Mouse (Mus musculus): ENCODE measurements around the gene Tmub1. TPM values are rescaled to one million over a fixed set of nuclear protein-coding genes. Genes with fewer than 3 reads are reported as not detected.

Gene Tmub1
- polyA plus RNA-seq, 1 experiment from 2014 or later: 38.4 TPM

DNA sequence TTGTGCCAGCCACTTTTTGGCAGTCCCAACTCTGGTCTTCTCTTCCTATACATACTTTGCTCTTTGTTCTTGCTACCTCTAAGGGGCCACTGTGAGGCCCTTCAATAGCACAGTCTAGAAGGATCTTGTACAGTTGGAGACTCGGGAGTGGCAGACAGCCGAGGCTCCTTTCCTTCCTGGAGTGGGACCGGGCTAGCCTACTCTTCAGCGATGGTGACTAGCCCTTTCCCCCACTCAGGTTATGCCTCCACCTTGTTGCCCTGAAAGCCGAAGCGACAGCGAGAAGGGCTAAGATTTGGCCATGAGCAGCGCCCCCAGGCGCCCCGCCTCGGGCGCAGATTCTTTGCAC, 20.4 kb downstream of the Tmub1 start:
- Histone ChIP-seq H3K4me3 (peak overlapping the region; percentile 79), H3K36me3 (peaks cover 31% of the 10 kb centered on the region), H3K9me3 (no peaks in the 10 kb centered on the region), H3K27me3 (ENCODE audit: insufficient read depth, poor library complexity, severe bottlenecking) (peaks cover 23% of the 10 kb centered on the region), H3K27ac (peak overlapping the region; percentile 92; the same call in 1 of the 2 replicates), H3K4me1 (replicated peaks) (peaks cover 65% of the 10 kb centered on the region)
- WGBS: 9% methylated on average over 12 of the region's 12 CpGs
- no peak for DNase-seq (ENCODE audit: low spot score)

DNA sequence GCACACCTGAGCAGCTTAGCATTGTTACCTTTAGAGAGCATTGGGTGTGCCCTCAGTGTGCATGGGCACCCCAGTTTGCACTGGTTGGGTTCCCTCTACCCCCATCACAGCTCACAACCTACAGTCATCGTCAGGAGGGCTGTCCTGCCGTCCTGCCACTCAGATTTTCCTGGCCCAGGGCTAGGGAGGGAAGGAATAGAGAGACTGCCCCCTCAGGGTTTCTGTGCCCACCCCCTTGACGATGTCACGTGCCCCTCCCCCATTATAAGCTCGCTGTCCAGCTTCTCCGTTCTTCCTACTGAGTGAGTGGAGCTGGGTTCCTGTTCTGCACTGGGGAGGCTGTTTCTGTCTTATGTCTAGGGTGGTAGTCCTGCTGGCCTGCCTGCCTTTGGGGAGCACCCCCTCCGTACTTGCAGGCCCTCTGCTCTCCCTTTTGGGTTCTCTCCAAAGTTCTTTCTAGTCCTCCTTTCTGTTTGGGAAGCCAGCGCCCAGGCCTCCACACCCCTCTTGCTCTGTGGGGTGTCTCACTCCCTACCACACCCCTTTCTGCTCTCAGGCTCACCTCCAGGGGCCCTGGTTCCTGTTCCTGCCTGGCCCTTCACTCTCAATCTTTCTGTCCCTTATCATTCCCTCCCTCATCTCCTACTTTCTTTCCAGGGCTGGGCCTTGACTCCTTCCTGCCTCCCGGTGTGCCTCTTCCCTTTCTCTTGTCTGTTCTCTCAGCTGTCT, 20.9 kb downstream of the Tmub1 start:
- WGBS: 9% methylated on average over 9 of the region's 9 CpGs
- peaks cover 26% of the 10 kb centered on the region for H3K36me3 ChIP-seq
- H3K9me3 ChIP-seq: no peaks in the 10 kb centered on the region
- H3K27me3 ChIP-seq (ENCODE audit: insufficient read depth, poor library complexity, severe bottlenecking): peaks cover 23% of the 10 kb centered on the region
- peak overlapping the region; percentile 79 for H3K4me3 ChIP-seq
- peak overlapping the region; percentile 92; the same call in 1 of the 2 replicates for H3K27ac ChIP-seq
- peaks cover 68% of the 10 kb centered on the region for H3K4me1 ChIP-seq (replicated peaks)
- DNase-seq (ENCODE audit: low spot score): no peak

DNA sequence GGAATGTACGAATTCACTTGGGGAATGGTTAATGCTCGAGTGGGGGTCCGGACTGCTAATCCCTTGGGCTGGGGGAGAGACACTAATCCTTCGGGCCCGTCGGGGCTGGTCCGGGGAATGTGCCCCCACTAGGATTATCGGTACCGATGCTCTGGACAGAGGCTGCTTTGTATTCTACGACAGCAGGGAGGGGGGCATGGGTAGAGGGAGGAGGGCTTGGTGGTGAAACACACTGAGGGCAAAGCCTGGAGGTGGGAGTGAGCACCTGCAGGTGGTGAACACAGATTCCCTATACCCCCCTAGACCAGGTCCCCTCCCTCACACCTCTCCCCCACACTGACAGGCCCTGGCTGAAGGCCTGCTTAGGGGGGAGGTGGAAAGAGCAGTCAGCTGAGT, 21.6 kb downstream of the Tmub1 start:
- H3K36me3 ChIP-seq: peaks cover 25% of the 10 kb centered on the region
- DNase-seq (ENCODE audit: low spot score): no peak
- peaks cover 23% of the 10 kb centered on the region for H3K27me3 ChIP-seq (ENCODE audit: insufficient read depth, poor library complexity, severe bottlenecking)
- no peaks in the 10 kb centered on the region for H3K9me3 ChIP-seq
- peak overlapping the region; percentile 79 for H3K4me3 ChIP-seq
- H3K27ac ChIP-seq: peak overlapping the region; percentile 92
- H3K4me1 ChIP-seq (replicated peaks): peaks cover 68% of the 10 kb centered on the region
- 3% methylated on average over 10 of the region's 10 CpGs for WGBS

DNA sequence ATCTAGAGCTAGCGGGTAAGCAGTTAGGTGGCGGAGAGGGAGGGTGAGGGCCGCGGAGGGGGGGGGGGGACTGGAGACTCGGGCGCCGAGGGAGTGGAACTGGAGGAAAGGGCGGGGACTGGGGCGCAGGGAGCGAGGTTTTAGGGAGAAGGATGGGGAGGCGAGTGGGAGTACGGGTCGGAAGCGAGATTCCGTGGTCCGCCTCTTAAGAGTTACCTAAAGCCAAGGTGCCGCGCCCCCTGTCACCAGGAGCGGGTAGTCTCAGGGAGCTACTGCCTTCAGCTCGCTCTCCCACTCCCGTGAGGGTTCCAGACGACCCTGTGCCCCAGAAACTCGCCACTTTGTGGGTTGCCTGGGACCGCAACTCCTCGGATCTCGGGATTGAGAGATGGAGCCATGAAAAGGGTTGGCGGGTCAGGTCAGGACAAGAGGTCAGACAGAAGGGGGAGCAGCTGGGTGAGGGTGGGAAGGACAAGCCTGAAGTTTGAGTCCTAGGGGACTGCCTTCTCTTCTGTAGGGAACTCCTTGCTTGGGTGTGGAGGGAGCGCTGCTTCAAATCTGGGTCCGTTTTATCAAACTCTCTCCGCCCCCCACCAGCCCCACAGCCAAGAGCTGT, 22.1 kb downstream of the Tmub1 start:
- Histone ChIP-seq H3K36me3 (peaks cover 25% of the 10 kb centered on the region), H3K9me3 (no peaks in the 10 kb centered on the region), H3K27me3 (ENCODE audit: insufficient read depth, poor library complexity, severe bottlenecking) (peaks cover 23% of the 10 kb centered on the region), H3K27ac (peak overlapping the region; percentile 92), H3K4me3 (peak overlapping the region; percentile 79), H3K4me1 (replicated peaks) (peaks cover 68% of the 10 kb centered on the region)
- under 1% methylated on average over 28 of the region's 30 CpGs for WGBS
- no peak for DNase-seq (ENCODE audit: low spot score)

DNA sequence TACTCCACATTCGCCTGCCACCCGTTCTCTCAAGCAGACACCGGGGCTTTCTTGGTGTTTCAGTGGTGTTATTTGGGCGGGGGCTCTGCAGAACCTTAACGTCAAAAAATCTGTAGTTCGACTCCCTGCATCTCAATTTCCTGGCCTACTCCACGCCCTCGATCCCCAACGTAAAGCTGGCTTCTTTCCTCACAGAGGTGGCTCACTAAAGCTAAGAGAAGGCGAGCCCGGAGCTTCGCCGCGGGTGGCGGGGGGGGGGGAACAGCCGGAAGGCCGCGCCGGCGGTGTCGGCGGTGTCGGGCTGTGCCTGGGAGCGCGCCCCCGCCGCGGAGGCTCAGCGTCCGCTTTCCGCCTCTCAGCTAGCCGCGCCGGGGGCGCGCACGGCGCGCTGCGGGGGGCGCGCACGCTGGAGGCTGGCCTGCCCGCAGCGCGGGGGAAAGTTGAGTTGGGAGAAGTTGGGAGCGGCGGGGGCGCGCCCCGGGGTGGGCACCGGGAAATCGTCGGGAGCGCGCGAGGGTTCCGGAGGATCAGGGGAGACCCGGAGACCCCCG, 22.7 kb downstream of the Tmub1 start:
- Histone ChIP-seq H3K27me3 (ENCODE audit: insufficient read depth, poor library complexity, severe bottlenecking) (peaks cover 23% of the 10 kb centered on the region), H3K27ac (peak overlapping the region; percentile 92), H3K9me3 (no peaks in the 10 kb centered on the region), H3K4me1 (replicated peaks) (peaks cover 68% of the 10 kb centered on the region), H3K36me3 (peaks cover 25% of the 10 kb centered on the region), H3K4me3 (peak overlapping the region; percentile 79)
- 2% methylated on average over 58 of the region's 60 CpGs for WGBS
- peak; percentile 82 for DNase-seq (ENCODE audit: low spot score)

DNA sequence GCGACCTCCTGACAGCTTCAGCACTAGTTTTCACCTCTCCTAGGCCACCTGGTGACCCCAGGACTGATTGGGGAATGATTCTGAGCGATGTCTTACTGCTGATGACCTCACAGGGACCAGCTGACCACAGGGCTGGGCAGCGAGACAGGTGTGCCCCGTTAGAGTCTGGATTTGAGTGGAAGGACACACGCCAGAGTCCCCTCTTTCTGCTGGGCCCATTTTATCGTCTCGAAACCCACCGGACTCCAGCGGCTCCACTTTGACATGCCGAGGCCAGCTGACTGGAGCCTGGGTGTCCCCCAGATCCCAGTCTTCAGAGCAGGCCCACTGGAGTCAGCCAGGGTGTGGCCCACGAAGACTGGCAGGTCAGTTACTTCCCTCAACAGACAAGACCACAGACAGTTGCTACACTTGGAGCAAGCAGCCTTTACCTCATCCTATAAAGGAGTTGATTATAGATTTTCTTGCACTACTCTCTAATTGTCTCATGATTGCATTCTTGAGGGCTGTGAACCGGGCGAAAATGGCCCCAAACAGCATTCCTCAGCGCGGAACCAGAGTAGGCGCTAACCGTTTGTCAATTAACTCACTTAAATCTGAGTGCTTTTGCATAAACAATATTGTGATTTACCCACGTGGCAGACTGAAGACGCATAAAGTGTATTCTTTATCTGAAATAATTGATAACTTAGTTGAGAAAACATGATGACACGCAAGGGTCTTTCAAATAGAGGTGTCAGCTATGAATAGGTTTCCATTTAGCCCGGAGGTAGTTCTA, 23.5 kb downstream of the Tmub1 start:
- no peak for DNase-seq (ENCODE audit: low spot score)
- peak overlapping the region; percentile 92 for H3K27ac ChIP-seq
- H3K36me3 ChIP-seq: peaks cover 25% of the 10 kb centered on the region
- no peaks in the 10 kb centered on the region for H3K9me3 ChIP-seq
- peaks cover 23% of the 10 kb centered on the region for H3K27me3 ChIP-seq (ENCODE audit: insufficient read depth, poor library complexity, severe bottlenecking)
- WGBS: 15% methylated on average over 21 of the region's 21 CpGs
- H3K4me3 ChIP-seq: peak overlapping the region; percentile 79
- H3K4me1 ChIP-seq (replicated peaks): peaks cover 68% of the 10 kb centered on the region

DNA sequence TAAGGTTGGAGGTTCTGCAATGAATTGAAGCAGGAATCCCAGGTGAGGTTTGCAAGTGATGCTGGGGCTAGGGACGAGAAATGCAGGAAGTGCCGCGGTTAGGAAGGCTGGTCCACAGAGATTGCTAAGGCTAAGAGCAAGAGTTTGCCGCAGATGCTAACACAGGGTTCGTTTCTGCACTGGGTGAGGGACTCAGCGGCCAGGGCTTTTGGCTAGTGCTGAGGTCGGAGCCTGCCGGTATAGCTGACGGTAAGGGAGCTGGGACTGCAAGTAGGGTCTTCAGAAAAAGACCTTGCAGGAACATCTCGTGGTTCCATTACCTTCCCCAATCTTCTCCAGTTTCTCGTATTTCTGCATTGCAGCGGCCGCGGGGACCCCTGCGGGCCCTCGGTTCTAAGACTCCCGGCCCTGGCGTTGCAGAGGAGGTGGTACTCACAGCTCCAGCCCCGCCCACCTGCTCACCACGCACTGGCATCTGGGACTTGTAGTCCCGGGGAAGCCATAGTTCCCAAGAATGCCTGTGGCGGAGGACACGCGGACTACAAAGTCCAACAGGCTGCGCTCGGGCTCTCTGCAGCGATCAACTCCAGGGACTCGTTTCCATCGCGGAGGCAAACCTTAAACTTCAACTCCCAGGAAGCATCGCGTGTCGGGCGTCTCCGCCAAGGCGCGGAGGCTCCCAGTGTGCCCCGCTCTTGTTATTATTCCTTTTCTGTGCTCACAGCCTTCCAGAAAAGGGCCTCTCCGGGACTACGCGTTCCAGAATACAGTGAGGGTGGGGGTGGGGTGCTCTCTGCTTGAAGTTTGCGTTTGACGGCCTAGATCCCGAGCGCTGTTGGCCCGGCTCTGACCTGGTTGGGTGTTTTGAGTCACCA, 24.3 kb downstream of the Tmub1 start, which contains the start of the genes Cdk5 and Slc4a2:
Gene Cdk5 (minus strand): TSS at position 402 of the 875 bp plus-strand sequence.
Gene Slc4a2 (plus strand): TSS at position 709 of the 875 bp plus-strand sequence.
- H3K27me3 ChIP-seq (ENCODE audit: insufficient read depth, poor library complexity, severe bottlenecking): peaks cover 23% of the 10 kb centered on the region
- under 1% methylated on average over 46 of the region's 46 CpGs for WGBS
- H3K9me3 ChIP-seq: no peaks in the 10 kb centered on the region
- peaks cover 33% of the 10 kb centered on the region for H3K36me3 ChIP-seq
- H3K4me3 ChIP-seq: peak within 1 kb of the TSS; percentile 79
- peaks cover 62% of the 10 kb centered on the region for H3K4me1 ChIP-seq (replicated peaks)
- DNase-seq (ENCODE audit: low spot score): peak; percentile 99
- H3K27ac ChIP-seq: peak within 1 kb of the TSS; percentile 92

DNA sequence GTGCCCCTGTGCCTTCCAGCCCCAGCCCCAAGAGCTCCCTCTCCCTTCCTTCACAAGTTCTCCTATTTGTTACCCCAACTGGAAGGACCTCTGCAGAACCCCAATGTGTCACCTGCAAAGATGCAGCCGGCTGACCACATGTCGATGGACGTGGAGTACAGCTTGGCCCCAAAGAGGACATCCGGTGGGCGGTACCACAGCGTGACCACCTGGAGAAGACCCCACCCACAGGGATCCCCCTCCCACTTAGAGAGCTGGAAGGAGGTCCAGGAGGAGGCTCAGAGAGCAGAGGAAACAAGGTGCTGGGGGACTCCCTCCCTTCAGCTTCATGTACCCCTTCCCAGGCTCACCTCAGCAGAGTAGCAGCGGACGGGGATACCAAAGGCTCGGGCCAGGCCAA, 27.3 kb downstream of the Tmub1 start:
- H3K9me3 ChIP-seq: no peaks in the 10 kb centered on the region
- peaks cover 41% of the 10 kb centered on the region for H3K36me3 ChIP-seq
- no peak overlapping the region for H3K4me3 ChIP-seq
- peaks cover 44% of the 10 kb centered on the region for H3K4me1 ChIP-seq (replicated peaks)
- peaks cover 6% of the 10 kb centered on the region; the same call in 1 of the 2 replicates for H3K27me3 ChIP-seq (ENCODE audit: insufficient read depth, poor library complexity, severe bottlenecking)
- H3K27ac ChIP-seq: no peak overlapping the region
- no peak for DNase-seq (ENCODE audit: low spot score)
- WGBS: 84% methylated on average over 9 of the region's 9 CpGs

DNA sequence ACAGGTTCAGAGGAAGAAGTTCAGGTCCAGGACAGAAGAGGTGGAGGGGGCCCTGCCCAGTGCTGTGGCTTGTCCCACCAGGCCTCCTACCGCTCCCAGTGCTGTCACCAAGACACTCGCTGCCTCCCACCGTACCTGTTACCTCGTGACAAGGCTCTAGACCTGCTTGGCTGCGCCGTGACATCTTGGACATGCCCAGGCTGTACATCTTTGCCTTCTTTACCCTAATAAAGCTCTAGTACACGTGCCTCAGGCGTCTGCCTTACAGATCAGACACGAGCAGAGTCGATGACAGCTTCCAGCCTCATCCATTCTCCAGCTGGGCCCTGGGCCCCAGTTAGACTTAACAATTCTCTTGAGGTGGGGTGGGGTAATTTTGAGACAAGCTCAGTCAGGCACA, 30.1 kb downstream of the Tmub1 start:
- no peak overlapping the region for H3K4me3 ChIP-seq
- no peaks in the 10 kb centered on the region for H3K9me3 ChIP-seq
- H3K27me3 ChIP-seq (ENCODE audit: insufficient read depth, poor library complexity, severe bottlenecking): peaks cover 15% of the 10 kb centered on the region; the same call in 1 of the 2 replicates
- H3K27ac ChIP-seq: no peak overlapping the region
- no peak for DNase-seq (ENCODE audit: low spot score)
- WGBS: 91% methylated on average over 10 of the region's 10 CpGs
- H3K4me1 ChIP-seq (replicated peaks): peaks cover 30% of the 10 kb centered on the region
- H3K36me3 ChIP-seq: peaks cover 41% of the 10 kb centered on the region

DNA sequence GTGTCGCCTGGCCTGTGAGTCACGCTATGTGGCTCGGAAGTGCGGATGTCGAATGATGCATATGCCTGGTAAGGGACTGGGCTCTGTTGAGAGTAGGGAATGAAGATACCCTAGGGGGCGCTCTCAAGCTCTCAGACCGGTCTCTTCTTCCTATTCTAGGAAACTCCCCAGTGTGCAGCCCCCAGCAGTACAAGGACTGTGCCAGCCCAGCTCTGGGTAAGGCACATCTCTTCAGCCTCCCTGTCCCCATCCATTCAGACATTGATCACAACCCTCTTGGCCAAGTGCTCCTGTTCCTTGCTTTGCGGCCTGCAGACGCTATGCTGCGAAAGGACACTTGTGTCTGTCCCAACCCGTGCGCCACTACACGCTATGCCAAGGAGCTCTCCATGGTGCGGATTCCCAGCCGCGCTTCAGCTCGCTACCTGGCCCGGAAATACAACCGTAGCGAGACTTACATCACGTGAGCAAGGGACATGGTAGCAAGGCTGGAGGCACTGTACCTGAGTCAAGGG, 31.4 kb downstream of the Tmub1 start:
- H3K36me3 ChIP-seq: peaks cover 37% of the 10 kb centered on the region
- no peak overlapping the region; the same call in 1 of the 2 replicates for H3K27ac ChIP-seq
- no peak overlapping the region for H3K4me3 ChIP-seq
- 5% methylated on average over 21 of the region's 21 CpGs for WGBS
- H3K27me3 ChIP-seq (ENCODE audit: insufficient read depth, poor library complexity, severe bottlenecking): peaks cover 15% of the 10 kb centered on the region; the same call in 1 of the 2 replicates
- no peaks in the 10 kb centered on the region for H3K9me3 ChIP-seq
- DNase-seq (ENCODE audit: low spot score): peak; percentile 65
- peaks cover 24% of the 10 kb centered on the region for H3K4me1 ChIP-seq (replicated peaks)

DNA sequence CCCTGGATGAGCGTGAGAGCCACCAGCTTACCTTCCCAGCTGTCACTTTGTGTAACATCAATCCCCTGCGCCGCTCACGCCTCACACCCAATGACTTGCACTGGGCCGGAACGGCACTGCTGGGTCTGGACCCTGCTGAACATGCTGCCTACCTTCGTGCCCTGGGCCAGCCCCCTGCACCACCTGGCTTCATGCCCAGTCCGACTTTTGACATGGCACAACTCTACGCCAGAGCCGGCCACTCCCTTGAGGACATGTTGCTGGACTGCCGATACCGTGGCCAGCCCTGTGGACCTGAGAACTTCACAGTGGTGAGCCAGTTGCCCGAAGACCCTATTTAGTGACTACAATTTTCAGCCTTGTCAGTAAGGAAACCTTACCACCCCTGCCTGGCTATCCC, 33.7 kb downstream of the Tmub1 start:
- Histone ChIP-seq H3K4me3 (no peak overlapping the region), H3K27me3 (ENCODE audit: insufficient read depth, poor library complexity, severe bottlenecking) (peaks cover 15% of the 10 kb centered on the region; the same call in 1 of the 2 replicates), H3K36me3 (peaks cover 19% of the 10 kb centered on the region), H3K27ac (no peak overlapping the region), H3K9me3 (no peaks in the 10 kb centered on the region), H3K4me1 (replicated peaks) (peaks cover 24% of the 10 kb centered on the region)
- 86% methylated on average over 13 of the region's 13 CpGs for WGBS
- no peak for DNase-seq (ENCODE audit: low spot score)
